Mouse (Mus musculus) cerebellum, adult 11 months (tissue): ENCODE results near the gene Pck2.

Source experiments
- DNase-seq: peaks from one replicate; pipeline ENCODE4 v3.0.0; 2022

Pck2 gene

DNA sequence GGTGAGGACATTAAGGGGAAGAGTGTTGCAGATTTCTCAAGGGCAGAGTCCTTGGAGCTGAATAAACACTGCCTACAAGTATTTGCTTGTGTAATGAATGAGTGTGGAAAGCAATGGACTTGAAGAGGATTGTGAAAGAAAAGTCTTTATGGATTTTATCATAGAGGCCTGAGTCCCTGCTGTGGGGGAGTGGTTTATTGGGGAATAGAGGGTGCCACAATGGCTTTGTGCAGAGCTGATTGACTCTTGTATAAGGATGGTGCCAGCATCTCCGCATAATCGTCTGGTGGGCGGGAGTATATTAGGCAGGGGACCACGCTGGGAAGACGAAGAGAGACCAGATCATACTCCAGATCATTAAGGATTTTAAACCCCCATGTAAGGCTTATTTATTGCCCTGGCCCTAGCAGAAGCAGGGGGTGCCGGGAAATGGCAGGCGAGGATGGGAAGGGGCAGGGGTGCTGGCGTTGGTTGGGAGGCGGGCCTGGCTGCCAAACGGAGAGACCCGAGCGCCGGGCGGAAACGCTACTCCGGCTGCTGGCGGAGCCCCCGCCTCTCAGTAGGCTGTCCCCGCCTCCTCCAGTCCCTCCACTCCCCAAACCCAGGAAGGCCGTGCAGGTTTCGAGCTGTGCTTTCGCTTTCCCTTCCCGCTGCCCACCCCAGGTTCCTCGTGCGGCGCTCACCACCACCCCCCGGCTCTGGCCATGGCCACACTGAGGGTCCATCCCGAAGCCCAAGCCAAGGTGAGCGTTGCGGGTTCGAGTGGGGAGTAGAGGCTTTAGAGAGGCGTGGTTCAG lies 38.0 kb downstream of the Pck2 start, which contains the start of gene Psme1:
TSS of gene Psme1 (plus strand) at position 253 of the 797 bp plus-strand sequence.
- peak; percentile 49 for DNase-seq

- peak; percentile 54 for DNase-seq
Observed at GRCm38 (mm10) chr14:55578668-55579269, 38.7 kb downstream of the Pck2 start.

GRCm38 (mm10) chr14:55579511-55580496 lies 39.7 kb downstream of the Pck2 start:
- no peak for DNase-seq

GRCm38 (mm10) chr14:55580731-55581130 lies 40.7 kb downstream of the Pck2 start:
- DNase-seq = no peak

- no peak for DNase-seq
Observed at GRCm38 (mm10) chr14:55581981-55582681, 42.1 kb downstream of the Pck2 start.

DNA sequence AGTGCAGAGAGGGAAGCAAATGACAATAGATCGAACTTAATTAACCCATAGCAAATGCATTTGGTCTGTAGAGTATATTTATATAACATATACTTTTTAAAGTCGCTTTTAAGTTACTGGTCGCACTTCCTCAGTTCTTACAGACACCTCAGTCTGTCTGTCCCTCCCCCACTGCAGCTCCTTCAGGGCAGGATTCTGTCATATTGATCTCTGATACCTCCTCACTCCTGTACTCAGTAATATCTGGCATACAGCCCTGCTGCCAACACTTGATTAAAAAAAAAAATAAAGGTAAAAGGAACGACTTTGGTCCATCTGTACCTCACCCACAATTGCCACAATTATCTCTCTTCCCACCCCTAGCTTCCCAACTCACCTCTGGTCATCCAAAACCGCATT lies 44.2 kb downstream of the Pck2 start:
- DNase-seq = no peak

DNA sequence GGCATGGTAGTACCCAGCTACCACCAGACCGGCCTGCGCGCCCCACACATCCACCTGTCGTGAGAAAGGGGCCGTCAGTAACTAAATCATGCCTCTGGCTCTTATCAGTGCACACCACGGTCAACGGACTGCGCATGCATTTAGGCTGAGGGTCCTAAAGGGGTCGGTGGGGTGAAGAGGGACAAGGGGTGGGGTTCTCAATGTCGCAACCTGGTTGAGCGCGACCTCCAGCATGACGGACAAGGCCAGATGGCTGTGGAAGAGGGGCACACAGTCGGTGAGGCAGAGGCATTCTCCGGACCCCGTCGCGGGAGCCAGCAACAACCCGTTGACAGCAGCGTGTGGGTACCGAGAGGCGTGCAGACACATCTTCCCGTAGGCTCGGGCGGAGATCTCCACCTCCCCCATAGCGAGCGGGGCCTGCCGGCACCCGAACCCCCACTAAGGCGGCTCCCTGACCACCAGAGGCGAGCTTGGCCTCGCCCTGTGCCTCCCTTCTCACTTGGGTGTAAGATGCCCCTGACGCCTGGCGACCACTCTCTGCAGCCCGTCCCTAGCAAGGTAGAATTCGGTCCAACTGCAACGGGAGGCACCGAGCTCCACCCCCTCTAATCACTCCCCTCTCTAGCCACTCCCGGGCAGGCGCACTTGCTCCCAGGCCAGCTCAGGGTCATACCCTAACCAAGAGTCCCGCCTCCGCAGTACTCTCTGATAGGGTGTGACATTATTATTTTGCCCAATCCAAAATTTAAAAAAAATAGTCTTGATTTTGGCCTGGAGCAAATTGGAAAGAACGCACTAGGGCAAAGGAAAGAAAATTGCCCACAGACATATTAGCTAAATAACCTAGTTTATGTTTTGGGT lies 44.9 kb downstream of the Pck2 start, which contains the start of gene Emc9:
TSS of gene Emc9 (minus strand) at position 601 of the 864 bp plus-strand sequence.
- DNase-seq = peak; percentile 77

DNA sequence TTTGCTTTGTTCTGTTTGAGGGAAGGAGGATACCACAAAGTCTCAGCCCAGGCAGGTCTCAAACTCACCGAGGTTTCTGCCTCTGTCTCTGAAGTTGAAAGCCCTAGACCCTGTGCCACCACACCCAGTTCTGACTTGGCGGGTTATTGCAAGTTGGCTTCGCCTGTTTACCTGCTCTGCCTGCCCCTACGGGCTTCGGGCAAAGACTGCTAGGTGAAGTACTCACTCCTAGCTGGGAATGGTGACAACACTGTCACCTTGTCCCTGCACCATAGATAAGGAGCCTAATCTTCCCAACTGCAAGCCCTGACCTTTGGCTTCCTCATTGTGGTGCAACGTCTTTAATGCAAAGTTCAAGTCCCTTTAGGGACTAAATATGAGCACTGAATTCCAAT lies 45.5 kb downstream of the Pck2 start:
- DNase-seq = no peak

- DNase-seq = no peak
Observed at GRCm38 (mm10) chr14:55586149-55586548, 46.1 kb downstream of the Pck2 start.

DNA sequence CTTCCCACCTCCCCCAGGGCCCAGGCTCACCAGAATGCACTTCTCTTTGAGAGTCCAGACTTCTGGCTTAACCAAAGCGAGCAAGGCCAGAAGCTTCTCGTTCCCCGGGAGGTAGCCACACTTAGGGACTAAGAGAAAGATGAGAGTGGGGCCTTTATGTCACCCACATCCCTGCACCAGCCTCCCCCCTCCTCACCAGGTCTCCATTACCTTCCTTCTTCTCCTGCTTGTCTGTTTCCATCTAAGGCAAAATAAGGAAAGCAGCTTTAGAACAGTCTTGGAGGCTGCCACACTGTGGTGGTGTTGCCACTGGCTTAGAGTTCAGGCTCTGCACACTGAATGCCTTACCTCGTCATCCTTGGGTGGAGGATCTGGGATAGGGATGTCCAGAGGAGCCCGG lies 49.2 kb downstream of the Pck2 start:
- no peak for DNase-seq

- no peak for DNase-seq
Observed at GRCm38 (mm10) chr14:55589771-55590448, 49.8 kb downstream of the Pck2 start.

DNA sequence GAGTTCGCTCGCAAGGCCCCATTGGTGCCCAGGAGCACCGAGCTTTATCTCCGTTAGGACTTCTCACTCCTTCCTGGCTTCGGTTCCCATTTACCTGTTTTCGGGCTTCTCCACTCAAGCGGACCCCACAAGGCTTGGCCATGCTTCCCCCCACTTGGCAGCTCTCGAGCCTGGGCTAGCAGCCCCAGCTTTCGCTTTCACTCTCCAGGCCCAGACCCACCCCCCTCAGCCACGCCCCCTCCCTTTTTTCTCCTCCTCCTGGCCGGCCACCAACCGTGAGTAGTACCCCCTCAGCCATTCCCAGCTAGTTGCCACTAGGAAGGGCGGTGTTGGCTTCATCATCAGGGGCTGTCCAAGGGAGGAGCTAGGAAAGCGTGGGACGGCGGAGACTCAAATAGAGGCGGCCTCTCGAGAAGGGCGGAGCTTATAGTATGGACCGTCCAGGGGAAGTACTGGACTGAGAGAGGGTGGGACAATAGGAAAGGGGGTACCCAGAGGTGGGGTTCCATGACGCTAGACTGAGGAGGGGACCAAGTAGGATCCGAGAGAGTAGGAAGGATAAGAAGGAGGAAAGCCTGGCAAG lies 50.8 kb downstream of the Pck2 start, which contains the start of gene Psme2:
TSS of gene Psme2 (minus strand) at position 366 of the 583 bp plus-strand sequence.
- peak; percentile 73 for DNase-seq

DNA sequence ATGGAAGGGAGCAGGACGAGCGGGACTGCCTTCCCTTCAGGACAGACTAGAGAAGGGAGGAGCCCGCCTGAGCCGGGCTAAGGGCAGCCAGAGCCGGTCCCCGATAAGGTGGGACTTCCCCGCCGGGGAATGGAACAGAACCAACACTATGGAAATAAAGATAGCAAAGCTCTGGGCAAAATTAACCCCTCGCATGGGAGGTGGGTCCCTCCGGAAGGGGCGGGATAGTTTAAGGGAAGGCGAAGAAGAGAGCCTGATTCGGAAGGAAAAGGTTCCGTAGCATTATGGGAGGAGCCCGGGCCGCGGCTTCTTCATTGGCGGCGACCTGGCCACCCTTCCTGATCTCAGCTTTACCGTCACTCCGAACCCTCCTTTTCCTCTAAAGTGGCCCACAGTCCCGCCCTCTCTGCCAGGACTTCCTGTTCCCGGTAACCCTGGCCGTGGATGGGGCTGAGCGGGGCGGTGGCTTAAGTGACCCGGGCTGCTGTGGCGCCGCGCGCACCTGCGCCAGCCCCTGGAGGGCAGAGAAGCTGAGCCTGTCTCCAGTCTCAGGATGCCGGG lies 51.3 kb downstream of the Pck2 start, which contains the start of gene Rnf31:
TSS of gene Rnf31 (plus strand) at position 378 of the 561 bp plus-strand sequence.
- DNase-seq = peak; percentile 89

GRCm38 (mm10) chr14:55592226-55592625 lies 52.2 kb downstream of the Pck2 start:
- peak; percentile 45 for DNase-seq

DNA sequence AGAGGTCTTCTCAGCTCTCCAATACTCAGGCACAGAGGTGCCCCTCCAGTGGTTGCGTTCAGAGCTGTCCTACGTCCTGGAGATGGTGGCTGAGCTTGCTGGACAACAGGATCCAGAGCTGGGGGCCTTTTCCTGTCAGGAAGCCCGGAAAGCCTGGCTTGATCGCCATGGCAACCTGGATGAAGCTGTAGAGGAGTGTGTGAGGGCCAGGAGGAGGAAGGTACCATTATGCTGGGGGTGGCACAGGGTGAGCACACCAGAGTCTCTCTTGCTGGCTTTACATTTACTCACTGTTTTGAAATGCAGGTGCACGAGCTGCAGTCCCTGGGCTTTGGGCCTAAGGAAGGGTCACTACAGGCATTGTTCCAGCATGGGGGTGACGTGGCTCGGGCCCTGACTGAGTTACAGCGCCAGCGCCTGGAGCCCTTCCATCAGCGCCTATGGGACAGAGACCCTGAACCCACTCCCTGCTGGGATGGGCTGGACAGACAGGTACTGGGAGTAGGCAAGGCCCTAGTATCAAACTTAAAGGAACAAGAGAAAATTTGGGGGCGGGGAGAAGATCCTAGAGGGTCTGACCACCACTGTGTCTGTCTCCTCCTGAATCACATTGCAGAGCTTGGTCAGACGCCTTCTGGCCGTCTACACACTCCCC lies 56.1 kb downstream of the Pck2 start:
- DNase-seq = no peak

DNA sequence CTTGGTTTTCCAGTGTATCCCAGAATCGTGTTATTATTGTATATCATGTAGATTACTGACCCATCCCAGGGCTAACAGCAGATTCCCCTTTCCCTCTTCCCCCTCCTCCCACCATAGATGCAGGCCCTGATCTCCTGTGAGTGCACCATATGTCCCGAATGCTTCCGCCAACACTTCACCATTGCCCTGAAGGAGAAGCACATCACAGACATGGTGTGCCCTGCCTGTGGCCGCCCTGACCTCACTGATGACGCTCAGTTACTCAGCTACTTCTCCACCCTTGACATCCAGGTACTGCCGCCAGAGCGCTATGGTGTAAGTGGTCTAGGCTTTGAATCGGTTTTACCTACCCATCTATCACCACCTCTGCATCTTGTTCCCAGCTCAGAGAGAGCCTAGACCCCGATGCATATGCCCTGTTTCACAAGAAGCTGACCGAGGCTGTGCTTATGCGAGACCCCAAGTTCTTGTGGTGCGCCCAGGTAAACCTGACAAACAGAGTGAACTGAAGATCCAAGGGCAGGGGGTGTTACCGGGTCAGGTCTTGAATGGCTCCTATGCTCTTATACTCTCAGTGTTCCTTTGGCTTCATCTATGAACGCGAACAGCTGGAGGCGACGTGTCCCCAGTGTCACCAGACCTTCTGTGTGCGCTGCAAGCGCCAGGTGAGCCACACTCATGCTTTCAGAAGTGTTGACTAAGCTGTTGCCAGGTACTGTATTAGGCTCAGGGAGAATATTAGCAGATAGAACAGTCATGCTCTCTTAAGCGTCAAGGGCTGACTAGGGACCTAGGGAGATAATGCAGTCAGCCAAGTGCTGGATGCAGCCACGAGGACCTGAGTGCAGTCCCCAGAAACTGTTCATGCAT lies 58.7 kb downstream of the Pck2 start:
- DNase-seq = no peak
